Mouse (Mus musculus) heart, adult 11 months (tissue): ENCODE data around the gene Spata1.

Experiments
- DNase-seq: peaks from one replicate; pipeline ENCODE4 v3.0.0; 2022

Spata1 gene

DNA sequence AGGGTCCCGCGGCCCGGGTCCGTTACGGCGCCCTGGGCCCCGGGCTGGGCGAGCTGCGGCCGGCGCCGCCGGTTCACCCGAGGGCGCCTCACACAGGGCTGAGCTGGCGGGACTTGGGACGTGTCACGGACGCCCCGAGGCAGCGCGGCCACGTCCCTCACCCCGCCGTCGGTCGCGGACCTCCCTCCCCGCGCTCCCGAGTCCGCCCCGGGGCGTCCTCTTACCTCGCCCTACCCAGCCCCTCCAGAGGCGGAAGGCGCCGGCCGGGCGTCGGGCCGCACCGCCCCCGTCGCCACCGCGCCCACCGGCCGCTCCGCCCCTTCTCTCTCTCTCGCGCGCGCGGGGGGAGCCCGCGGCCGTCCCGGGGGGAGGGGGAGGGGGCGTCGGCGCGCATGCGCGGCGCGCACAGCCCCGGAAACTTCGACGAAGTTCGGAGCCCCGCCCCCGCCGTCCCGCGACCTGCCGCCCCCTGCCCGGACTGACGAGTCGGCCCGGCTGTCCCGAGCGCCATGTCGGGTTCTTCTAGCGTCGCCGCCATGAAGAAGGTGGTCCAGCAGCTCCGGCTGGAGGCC, at the start of gene Spata1, which contains the start of gene Gng5:
TSS of gene Spata1 (minus strand) at position 323 of the 572 bp plus-strand sequence.
TSS of gene Gng5 (plus strand) at position 377 of the 572 bp plus-strand sequence.
- DNase-seq = peak; percentile 99

- no peak for DNase-seq
Observed at GRCm38 (mm10) chr3:146543632-146544031, 44.1 kb upstream of the Spata1 start.

- no peak for DNase-seq
Observed at GRCm38 (mm10) chr3:146540521-146541273, 41.1 kb upstream of the Spata1 start.

GRCm38 (mm10) chr3:146534986-146535385, 35.4 kb upstream of the Spata1 start:
- DNase-seq = no peak

DNA sequence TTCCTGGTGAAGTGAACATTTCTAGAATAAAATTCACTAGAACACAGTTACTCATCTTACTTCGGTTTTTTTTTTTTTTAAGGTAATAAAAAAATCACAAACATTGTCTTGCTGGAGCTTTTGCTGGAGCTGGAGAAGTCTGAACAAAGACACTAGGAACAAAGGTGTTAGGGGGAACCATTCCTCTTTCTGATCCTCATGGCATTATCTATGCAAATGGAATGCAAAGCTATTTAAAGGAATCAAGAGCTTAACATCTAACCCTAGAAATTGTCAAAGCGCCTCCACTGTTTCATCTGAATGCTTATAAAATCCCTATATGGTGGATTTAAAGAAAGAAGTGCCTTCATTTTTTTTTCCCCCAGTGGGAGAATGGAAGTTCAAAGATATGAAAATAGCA, 28.8 kb upstream of the Spata1 start:
- DNase-seq = no peak

- DNase-seq = no peak
Observed at GRCm38 (mm10) chr3:146521652-146522020, 22.1 kb upstream of the Spata1 start.

DNA sequence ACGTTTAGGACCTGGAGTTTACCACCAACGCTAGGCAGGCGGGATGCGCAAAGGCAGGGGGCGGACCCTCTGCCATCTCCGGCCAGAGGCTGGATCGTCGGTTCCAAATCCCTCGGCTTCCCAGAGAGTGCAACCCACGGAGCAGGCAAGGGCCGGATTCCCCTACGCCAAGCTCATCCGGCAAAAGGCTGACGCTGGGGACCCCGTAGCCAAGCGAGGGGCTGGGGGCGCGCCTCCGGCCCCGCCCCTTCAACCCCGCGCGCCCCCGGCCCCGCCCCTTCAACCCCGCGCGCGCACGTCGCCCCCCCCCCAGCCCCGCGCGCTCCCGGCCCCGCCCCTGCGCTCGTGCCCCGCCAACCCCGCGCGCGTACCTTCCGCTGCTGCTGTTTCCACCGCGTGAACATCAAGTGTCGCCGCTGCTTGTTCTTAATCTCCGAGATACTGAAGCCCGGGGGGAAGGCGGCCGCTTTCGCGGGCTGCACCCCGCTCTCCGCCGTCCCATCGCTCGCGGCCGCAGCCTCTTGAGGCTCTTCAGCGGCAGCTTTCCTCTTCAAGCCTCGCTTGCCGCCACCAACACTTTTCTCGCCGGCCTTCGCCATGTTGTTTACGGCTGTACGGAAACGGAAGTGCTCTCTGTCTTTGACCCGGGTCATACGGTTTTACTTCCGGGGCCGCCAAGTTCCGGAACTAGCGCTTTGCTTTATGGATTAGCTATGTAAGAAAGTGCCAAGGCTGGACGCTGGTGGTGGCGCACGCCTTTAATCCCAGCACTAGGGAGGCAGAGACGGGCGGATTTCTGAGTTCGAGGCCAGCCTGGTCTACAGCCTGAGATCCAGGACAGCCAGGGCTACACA, 21.5 kb upstream of the Spata1 start, which contains the start of gene Rpf1:
TSS of gene Rpf1 (minus strand) at position 632 of the 854 bp plus-strand sequence.
- DNase-seq = peak; percentile 99

DNA sequence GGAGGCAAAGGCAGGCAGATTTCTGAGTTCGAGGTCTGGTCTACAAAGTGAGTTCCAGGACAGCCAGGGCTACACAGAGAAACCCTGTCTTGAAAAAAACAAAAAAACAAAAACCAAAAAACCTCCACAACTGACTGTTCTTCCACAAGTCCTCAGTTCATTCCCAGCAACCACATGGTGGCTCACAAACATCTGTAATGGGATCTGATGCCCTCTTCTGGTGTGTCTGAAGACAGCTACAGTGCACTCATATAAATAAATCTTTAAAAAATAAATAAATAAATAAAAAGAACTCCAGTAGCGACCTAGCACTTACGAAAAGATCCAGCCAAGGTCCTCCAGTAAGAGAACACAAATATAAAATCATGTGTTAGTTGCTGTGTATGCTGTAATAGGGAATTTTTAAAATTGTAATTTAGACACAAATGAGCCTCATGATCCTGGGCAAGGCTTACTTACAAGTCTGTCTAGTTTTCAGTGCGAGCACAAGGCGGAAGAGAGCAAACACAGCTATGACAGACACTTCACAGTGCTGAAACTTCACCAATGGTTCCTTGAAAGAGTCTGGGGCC, 20.8 kb upstream of the Spata1 start:
- DNase-seq = no peak

DNA sequence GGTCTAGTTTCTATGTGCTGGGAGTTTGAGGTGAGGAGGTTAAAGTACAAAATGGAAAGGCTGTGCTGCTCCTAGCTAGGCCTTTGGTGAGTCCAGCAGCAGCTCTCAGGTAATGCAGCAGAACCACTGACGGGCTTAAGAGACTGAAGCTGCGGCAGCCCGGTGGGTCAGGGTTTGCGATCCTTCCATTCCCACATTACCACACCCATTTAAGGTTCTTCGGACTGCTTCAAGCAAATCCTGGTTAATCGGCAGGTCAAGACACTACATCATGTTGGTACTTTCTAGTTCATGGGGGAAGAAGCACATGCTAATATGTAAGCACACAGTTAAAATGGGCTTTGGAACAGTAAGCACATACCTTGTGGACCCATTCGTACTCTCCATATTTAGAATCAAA, 7.2 kb upstream of the Spata1 start:
- no peak for DNase-seq

- no peak for DNase-seq
Observed at GRCm38 (mm10) chr3:146501601-146502123, 2.1 kb upstream of the Spata1 start.

- no peak for DNase-seq
Observed at GRCm38 (mm10) chr3:146500810-146501201, 1.3 kb upstream of the Spata1 start.

DNA sequence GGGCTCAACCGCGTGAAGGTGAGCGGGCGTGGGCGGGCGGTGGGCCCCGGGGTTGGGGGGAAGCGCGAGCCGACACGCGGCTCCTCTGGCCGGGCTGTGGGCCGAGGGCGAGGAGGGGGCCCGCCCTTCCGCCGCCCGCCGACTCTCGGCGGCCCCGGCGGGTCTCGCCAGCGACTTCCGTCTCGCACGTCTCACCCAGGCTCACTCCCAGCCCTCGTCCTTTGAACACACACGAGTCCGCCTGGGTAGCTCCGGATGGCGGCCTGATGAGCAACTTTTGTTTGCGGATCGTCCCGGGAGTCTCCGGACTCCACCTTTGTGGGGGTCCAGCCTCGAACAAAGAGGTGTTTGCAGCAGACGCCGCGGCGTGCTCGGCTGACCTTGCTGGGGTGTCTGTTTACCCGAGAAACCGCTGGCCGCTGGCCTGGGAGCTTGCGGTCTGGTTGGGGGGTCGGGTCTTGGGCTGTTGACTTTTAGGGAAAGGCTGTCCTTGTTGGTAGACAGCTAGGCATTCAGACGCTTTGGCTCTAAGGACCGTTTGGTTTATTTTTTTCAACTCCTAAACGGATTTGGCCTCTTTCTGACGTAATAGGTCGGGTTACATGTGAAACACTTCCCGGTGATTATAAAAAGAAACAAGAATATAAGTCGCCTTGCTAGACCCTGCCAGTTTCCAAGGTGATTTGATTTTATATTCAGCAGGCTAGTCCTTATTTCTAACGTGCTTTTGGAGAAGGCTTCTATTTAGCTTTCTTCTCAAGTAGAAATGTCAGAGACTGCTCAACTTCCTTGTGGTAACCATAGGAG, 653 bp upstream of the Spata1 start:
- no peak for DNase-seq

DNA sequence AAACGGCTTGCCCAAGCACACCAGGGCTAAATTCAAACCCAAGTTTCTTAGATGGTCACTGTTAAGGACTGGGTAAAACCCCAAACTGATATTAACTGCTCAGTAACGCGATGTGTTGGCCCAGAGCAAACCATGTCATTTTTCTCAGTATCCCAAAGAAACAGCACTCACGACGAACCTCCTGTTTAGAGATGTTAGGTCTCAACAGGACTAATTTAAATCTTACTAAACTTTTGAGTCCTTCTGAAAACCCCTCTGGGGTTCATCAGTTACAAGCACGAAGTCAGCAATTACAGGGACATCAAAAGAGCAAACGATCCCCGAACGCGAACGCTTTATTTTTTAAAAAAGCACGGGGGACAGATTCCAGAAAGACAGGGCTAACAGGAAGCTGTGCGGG, 564 bp downstream of the Spata1 start:
- DNase-seq = no peak

- DNase-seq = no peak
Observed at GRCm38 (mm10) chr3:146494941-146495340, 4.6 kb downstream of the Spata1 start.

DNA sequence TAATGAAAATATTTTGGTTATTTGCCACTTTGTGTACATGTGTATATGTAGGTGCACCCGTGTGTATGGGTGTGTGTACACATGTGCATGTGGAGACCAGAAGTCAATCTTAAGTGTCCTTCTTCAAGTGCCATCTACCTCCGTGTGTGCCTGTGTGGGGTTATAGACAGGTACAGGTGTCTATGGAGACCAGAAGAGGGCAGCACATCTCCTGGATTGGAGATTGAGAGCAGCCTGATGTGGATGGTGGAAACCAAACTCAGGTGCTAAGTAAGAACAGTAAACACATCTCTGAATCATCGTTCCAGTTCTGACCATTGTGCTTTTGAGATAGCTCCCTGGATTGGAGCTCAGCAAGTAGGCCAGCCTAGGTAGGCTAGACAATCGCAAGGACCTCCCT, 13.1 kb downstream of the Spata1 start:
- DNase-seq = no peak

- no peak for DNase-seq
Observed at GRCm38 (mm10) chr3:146482044-146482443, 17.5 kb downstream of the Spata1 start.

DNA sequence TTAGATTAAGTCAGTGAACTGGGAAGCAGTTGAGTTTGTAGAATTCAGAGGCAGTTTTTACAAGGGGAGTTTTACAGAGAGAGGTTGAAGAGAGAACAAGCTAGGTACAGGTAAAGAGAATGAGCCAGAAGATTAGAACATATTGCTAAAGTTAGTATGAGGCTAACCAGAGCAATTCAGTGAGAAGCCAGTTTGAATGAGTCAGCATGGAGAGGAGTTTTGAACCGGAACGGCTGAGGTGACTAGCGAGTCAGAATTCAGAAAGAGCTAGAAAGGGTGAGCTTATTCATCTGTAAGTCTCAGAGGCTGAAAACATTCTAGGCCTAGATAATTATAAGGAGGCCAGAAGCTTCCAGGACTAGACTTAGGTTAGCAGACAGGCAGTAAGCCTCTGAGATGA, 25.1 kb downstream of the Spata1 start:
- DNase-seq = no peak

DNA sequence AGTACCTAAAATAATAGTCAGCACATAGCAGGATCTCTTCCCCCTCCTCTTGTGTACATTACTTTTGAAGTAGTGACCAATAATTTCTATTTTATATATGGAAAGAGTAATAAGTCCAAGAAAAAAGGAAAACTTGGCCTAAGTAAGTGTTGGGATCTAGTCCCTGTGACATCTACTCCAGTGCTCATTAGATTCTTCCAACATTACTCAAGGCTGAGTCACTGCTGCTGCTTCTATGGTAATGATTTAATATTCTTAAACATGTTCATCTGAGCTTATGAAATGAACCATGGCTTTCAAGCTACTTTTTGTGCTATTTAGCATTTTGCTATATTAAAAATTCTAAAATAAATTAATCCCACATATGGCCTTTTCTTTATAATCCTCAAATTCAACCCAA, 25.8 kb downstream of the Spata1 start:
- DNase-seq = no peak

GRCm38 (mm10) chr3:146472657-146473056, 26.9 kb downstream of the Spata1 start:
- no peak for DNase-seq

- no peak for DNase-seq
Observed at GRCm38 (mm10) chr3:146469226-146469625, 30.3 kb downstream of the Spata1 start.

DNA sequence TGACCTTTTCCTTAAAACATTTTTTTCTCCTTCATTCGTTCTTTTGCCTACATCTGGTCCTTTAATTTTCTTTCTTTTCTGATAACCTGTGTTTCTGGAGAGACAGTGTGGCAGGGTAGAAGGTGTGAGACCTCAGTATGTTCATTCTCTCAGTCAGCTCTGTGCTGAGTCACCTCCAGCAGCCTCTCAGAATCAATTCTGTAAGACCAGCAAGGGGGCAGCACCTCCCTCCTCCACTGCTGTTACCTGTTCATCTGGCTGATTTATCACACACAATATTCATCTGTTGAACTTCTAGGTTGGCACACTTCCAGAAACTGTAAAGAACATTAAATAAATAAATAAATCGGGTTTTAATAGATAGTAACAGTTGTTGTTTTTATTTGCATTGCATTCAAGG, 36.6 kb downstream of the Spata1 start:
- no peak for DNase-seq

DNA sequence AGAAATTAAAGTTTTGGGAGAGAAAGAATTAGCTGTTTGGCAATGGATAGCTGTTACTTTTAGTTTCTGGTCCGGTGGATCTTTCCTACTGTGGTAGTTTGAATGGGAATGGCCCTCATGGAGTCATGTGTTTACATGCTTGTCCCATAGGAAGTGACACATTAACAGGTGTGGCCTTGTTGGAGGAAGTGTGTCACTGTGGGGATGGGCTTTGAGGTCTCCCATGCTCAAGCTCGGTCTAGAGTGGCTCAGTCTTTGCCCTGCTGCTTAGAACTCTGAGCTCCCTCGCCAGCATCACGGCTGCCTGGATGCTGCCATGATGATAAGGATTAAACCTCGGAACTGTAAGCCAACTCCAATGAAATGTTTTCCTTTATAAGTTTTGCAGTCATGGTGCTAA, 48.2 kb downstream of the Spata1 start:
- DNase-seq = no peak
